Mouse (Mus musculus) liver, embryonic 13.5 days (tissue): ENCODE data around the gene Plekhg3. TPM values are rescaled to one million over a fixed set of nuclear protein-coding genes. Genes with fewer than 3 reads are reported as not detected.

Source experiments
- ATAC-seq: fragments of 200-750 bp; cut with Nextera tagmentation; 2 replicates; pipeline ENCODE4 v1.8.0; 2017; ENCODE audit warnings: low read depth, mild to moderate bottlenecking, moderate number of reproducible peaks, moderate library complexity
- DNase-seq: peaks from one replicate; pipeline ENCODE4 v3.0.0; 2022
- H3K27ac ChIP-seq: fragments of 300-500 bp; sonication (generic); 2 replicates; pipeline ENCODE4 v1.5.1; 2015; ENCODE audit warnings: moderate library complexity, mild to moderate bottlenecking, inconsistent platforms
- H3K27me3 ChIP-seq: fragments of 300-500 bp; sonication (generic); 2 replicates; pipeline ENCODE4 v1.6.1; 2015; ENCODE audit warnings: mild to moderate bottlenecking, inconsistent platforms
- H3K36me3 ChIP-seq: fragments of 300-500 bp; sonication (generic); 2 replicates; pipeline ENCODE4 v1.6.1; 2015; ENCODE audit warnings: mild to moderate bottlenecking, inconsistent platforms
- H3K4me1 ChIP-seq: fragments of 300-500 bp; sonication (generic); replicated peaks from 2 replicates; pipeline ENCODE4 v1.6.1; 2015; ENCODE audit warnings: inconsistent platforms
- H3K4me2 ChIP-seq: fragments of 300-500 bp; sonication (generic); 2 replicates; pipeline ENCODE4 v1.6.1; 2015; ENCODE audit warnings: inconsistent platforms, mild to moderate bottlenecking, moderate library complexity
- H3K4me3 ChIP-seq: fragments of 300-500 bp; sonication (generic); replicated peaks from 2 replicates; pipeline ENCODE4 v1.5.1; 2015; ENCODE audit warnings: mild to moderate bottlenecking, inconsistent platforms
- H3K9ac ChIP-seq: fragments of 300-500 bp; sonication (generic); 2 replicates; pipeline ENCODE4 v1.6.1; 2015; ENCODE audit warnings: mild to moderate bottlenecking, inconsistent platforms
- H3K9me3 ChIP-seq: fragments of 300-500 bp; sonication (generic); replicated peaks from 2 replicates; pipeline ENCODE4 v1.6.1; 2016; ENCODE audit warnings: inconsistent platforms
- WGBS: fragments of 180-500 bp; shearing (Covaris S2); methylation state at CpG from one replicate; pipeline ENCODE4 v1.1.7; 2015; ENCODE audit not compliant: insufficient replicate concordance; 5-methylcytosine and 5-hydroxymethylcytosine counted together
- polyA plus RNA-seq: library from polyadenylated mRNA; unstranded; fragments of >200 nt; fragmentation: Nextera tagmentation; extraction: Ambion mirVana; gene quantifications from 2 replicates; pipeline ENCODE4 v1.2.1, GENCODE M21; 2015

Gene Plekhg3
- polyA plus RNA-seq, 1 experiment from 2014 or later = 1.7 TPM

- Histone ChIP-seq H3K4me2 (no peak overlapping the region), H3K4me1 (peaks cover 52% of the 10 kb centered on the region), H3K27me3 (peaks cover 26% of the 10 kb centered on the region), H3K27ac (no peak overlapping the region), H3K4me3 (no peak overlapping the region), H3K36me3 (no peaks in the 10 kb centered on the region), H3K9me3 (no peaks in the 10 kb centered on the region), H3K9ac (no peak overlapping the region)
- WGBS = 69% methylated on average over 3 of the region's 3 CpGs
- no peak for DNase-seq
- no peak for ATAC-seq
These were observed 9.5 kb downstream of the Plekhg3 start for GRCm38 (mm10) chr12:76540169-76540568.

GRCm38 (mm10) chr12:76540701-76541221 lies 10.1 kb downstream of the Plekhg3 start:
- no peak for ATAC-seq
- no peaks in the 10 kb centered on the region for H3K36me3 ChIP-seq
- peaks cover 20% of the 10 kb centered on the region for H3K27me3 ChIP-seq
- H3K27ac ChIP-seq = no peak overlapping the region
- H3K4me2 ChIP-seq = no peak overlapping the region
- 65% methylated on average over 10 of the region's 10 CpGs for WGBS
- DNase-seq = no peak
- no peaks in the 10 kb centered on the region for H3K9me3 ChIP-seq
- H3K4me1 ChIP-seq = peaks cover 51% of the 10 kb centered on the region
- H3K4me3 ChIP-seq = no peak overlapping the region
- H3K9ac ChIP-seq = no peak overlapping the region

GRCm38 (mm10) chr12:76541475-76541874 lies 10.8 kb downstream of the Plekhg3 start:
- ATAC-seq = no peak

GRCm38 (mm10) chr12:76541879-76542278 lies 11.2 kb downstream of the Plekhg3 start:
- ATAC-seq = no peak
- Histone ChIP-seq H3K4me2 (no peak overlapping the region), H3K9me3 (no peaks in the 10 kb centered on the region), H3K4me3 (no peak overlapping the region), H3K4me1 (peaks cover 52% of the 10 kb centered on the region), H3K27me3 (peaks cover 19% of the 10 kb centered on the region), H3K27ac (peak overlapping the region; percentile 23; the same call in 1 of the 2 replicates), H3K9ac (no peak overlapping the region), H3K36me3 (no peaks in the 10 kb centered on the region)
- 70% methylated on average over 6 of the region's 6 CpGs for WGBS
- DNase-seq = no peak

More at GRCm38 (mm10) chr12:76541475-76541874, 10.8 kb downstream of the Plekhg3 start:
- Histone ChIP-seq H3K36me3 (no peaks in the 10 kb centered on the region), H3K4me3 (no peak overlapping the region), H3K27ac (peak overlapping the region; percentile 23; the same call in 1 of the 2 replicates), H3K4me2 (no peak overlapping the region), H3K9me3 (no peaks in the 10 kb centered on the region), H3K9ac (no peak overlapping the region), H3K4me1 (peaks cover 52% of the 10 kb centered on the region), H3K27me3 (peaks cover 19% of the 10 kb centered on the region)
- no peak for DNase-seq
- 46% methylated on average over 8 of the region's 8 CpGs for WGBS

- H3K9ac ChIP-seq = no peak overlapping the region
- no peak for ATAC-seq
These were observed 15.2 kb downstream of the Plekhg3 start for GRCm38 (mm10) chr12:76545786-76546370.

GRCm38 (mm10) chr12:76546383-76547276 lies 15.9 kb downstream of the Plekhg3 start:
- no peaks in the 10 kb centered on the region for H3K9me3 ChIP-seq
- H3K9ac ChIP-seq = no peak overlapping the region
- no peak for ATAC-seq
- no peaks in the 10 kb centered on the region for H3K36me3 ChIP-seq
- peaks cover 30% of the 10 kb centered on the region for H3K27me3 ChIP-seq
- 29% methylated on average over 28 of the region's 28 CpGs for WGBS
- H3K27ac ChIP-seq = 0 out of 2 replicates have a peak overlapping the region, but pooled peaks have one; percentile 34
- DNase-seq = no peak
- H3K4me2 ChIP-seq = peak overlapping the region; percentile 39
- no peak overlapping the region for H3K4me3 ChIP-seq
- peaks cover 50% of the 10 kb centered on the region for H3K4me1 ChIP-seq

More at GRCm38 (mm10) chr12:76545786-76546370, 15.2 kb downstream of the Plekhg3 start:
- peaks cover 56% of the 10 kb centered on the region for H3K4me1 ChIP-seq
- H3K36me3 ChIP-seq = no peaks in the 10 kb centered on the region
- 58% methylated on average over 15 of the region's 15 CpGs for WGBS
- no peak overlapping the region for H3K4me3 ChIP-seq
- H3K27ac ChIP-seq = 0 out of 2 replicates have a peak overlapping the region, but pooled peaks have one; percentile 29
- DNase-seq = no peak
- no peaks in the 10 kb centered on the region for H3K9me3 ChIP-seq
- H3K27me3 ChIP-seq = peaks cover 30% of the 10 kb centered on the region
- H3K4me2 ChIP-seq = peak overlapping the region; percentile 39

- 45% methylated on average over 13 of the region's 13 CpGs for WGBS
- Histone ChIP-seq H3K9me3 (no peaks in the 10 kb centered on the region), H3K36me3 (no peaks in the 10 kb centered on the region), H3K9ac (no peak overlapping the region), H3K4me3 (no peak overlapping the region), H3K27ac (peak overlapping the region; percentile 34; the same call in 1 of the 2 replicates), H3K4me1 (peaks cover 52% of the 10 kb centered on the region), H3K27me3 (peaks cover 30% of the 10 kb centered on the region), H3K4me2 (peak overlapping the region; percentile 39; the same call in 1 of the 2 replicates)
- ATAC-seq (peak; percentile 23), DNase-seq (no peak)
These were observed 16.9 kb downstream of the Plekhg3 start for GRCm38 (mm10) chr12:76547409-76548081.

- Histone ChIP-seq H3K4me2 (no peak overlapping the region), H3K4me3 (no peak overlapping the region), H3K36me3 (no peaks in the 10 kb centered on the region), H3K9ac (0 out of 2 replicates have a peak overlapping the region, but pooled peaks have one; percentile 11), H3K4me1 (peaks cover 54% of the 10 kb centered on the region), H3K27me3 (peaks cover 30% of the 10 kb centered on the region), H3K9me3 (no peaks in the 10 kb centered on the region), H3K27ac (peak overlapping the region; percentile 34; the same call in 1 of the 2 replicates)
- ATAC-seq (0 out of 2 replicates have a peak, but pooled peaks have one; percentile 18), DNase-seq (no peak)
- WGBS = 18% methylated on average over 7 of the region's 7 CpGs
These were observed 17.4 kb downstream of the Plekhg3 start for GRCm38 (mm10) chr12:76548082-76548423.

GRCm38 (mm10) chr12:76549203-76549602 lies 18.5 kb downstream of the Plekhg3 start:
- H3K36me3 ChIP-seq = no peaks in the 10 kb centered on the region
- H3K4me3 ChIP-seq = no peak overlapping the region
- no peak for ATAC-seq
- peaks cover 30% of the 10 kb centered on the region for H3K27me3 ChIP-seq
- no peak overlapping the region for H3K27ac ChIP-seq
- DNase-seq = no peak
- H3K4me2 ChIP-seq = no peak overlapping the region
- 73% methylated on average over 3 of the region's 3 CpGs for WGBS
- peaks cover 66% of the 10 kb centered on the region for H3K4me1 ChIP-seq
- no peak overlapping the region for H3K9ac ChIP-seq
- H3K9me3 ChIP-seq = no peaks in the 10 kb centered on the region

- H3K9ac ChIP-seq = no peak overlapping the region
- no peaks in the 10 kb centered on the region for H3K36me3 ChIP-seq
- no peak overlapping the region for H3K27ac ChIP-seq
- H3K4me3 ChIP-seq = no peak overlapping the region
- DNase-seq (no peak), ATAC-seq (no peak)
- no peaks in the 10 kb centered on the region for H3K9me3 ChIP-seq
- 41% methylated on average over 8 of the region's 8 CpGs for WGBS
- H3K4me1 ChIP-seq = peaks cover 62% of the 10 kb centered on the region
- peaks cover 21% of the 10 kb centered on the region for H3K27me3 ChIP-seq
- H3K4me2 ChIP-seq = no peak overlapping the region
These were observed 21.6 kb downstream of the Plekhg3 start for GRCm38 (mm10) chr12:76552321-76552720.

GRCm38 (mm10) chr12:76552958-76553357 lies 22.3 kb downstream of the Plekhg3 start:
- Histone ChIP-seq H3K4me2 (no peak overlapping the region), H3K27me3 (peaks cover 15% of the 10 kb centered on the region), H3K9me3 (no peaks in the 10 kb centered on the region), H3K36me3 (no peaks in the 10 kb centered on the region), H3K9ac (no peak overlapping the region), H3K4me1 (peaks cover 59% of the 10 kb centered on the region), H3K27ac (no peak overlapping the region), H3K4me3 (no peak overlapping the region)
- ATAC-seq (no peak), DNase-seq (no peak)
- 50% methylated on average over 4 of the region's 4 CpGs for WGBS
